Mouse (Mus musculus) cortical plate, adult 2 months (tissue): ENCODE measurements around the gene Rock2. TPM values are rescaled to one million over a fixed set of nuclear protein-coding genes. Genes with fewer than 3 reads are reported as not detected.

ENCODE experiments used
- H3K27ac ChIP-seq: fragments of 200-500 bp; 2 replicates; pipeline ENCODE4 v1.5.1; 2012; ENCODE audit warnings: low read length, control low read depth, inconsistent platforms; ENCODE audit not compliant: insufficient read depth
- H3K4me1 ChIP-seq: fragments of 200-500 bp; 2 replicates; pipeline ENCODE4 v1.6.1; 2011; ENCODE audit warnings: low read length; ENCODE audit not compliant: control insufficient read depth, insufficient read depth
- H3K4me3 ChIP-seq: fragments of 200-500 bp; 2 replicates; pipeline ENCODE4 v1.5.1; 2011; ENCODE audit warnings: mild to moderate bottlenecking, low read length, control low read depth; ENCODE audit not compliant: insufficient read depth
- CTCF ChIP-seq: fragments of 200-500 bp; IDR thresholded peaks from 2 replicates; pipeline ENCODE4 v1.5.1; 2011; ENCODE audit warnings: mild to moderate bottlenecking, control low read depth, low read length; ENCODE audit not compliant: insufficient read depth; ENCODE audit errors: extremely low read depth
- POLR2A ChIP-seq: fragments of 200-500 bp; IDR thresholded peaks from 2 replicates; pipeline ENCODE4 v1.6.1; 2011; ENCODE audit warnings: mild to moderate bottlenecking, low read length, control low read depth; ENCODE audit not compliant: insufficient read depth; ENCODE audit errors: extremely low read depth
- polyA plus RNA-seq: library from polyadenylated mRNA; depleted of rRNA; stranded (reverse); fragments of >200 nt; gene quantifications from 2 replicates; pipeline ENCODE4 v1.2.3, GENCODE M21; 2012

Rock2 gene
- polyA plus RNA-seq, 1 experiment: 48.3 TPM

DNA sequence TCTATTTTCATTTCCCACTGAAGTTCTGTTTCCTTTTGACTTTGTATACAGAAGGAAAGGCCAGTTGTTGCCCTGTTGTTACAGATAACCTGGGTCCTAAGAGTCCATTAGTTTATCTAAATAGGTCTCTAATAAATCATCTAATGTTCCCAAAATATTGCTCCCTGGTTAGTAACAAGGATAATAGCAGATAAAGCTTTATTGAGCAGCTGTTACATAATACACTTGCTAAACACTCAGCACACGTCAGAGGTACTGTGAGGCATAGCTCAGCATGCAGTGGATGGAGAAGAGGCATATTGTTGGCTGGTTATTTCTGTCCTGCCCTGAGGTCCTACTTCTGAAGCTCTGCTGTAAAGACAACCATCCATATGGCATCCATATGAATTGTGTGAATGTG lies 17.0 kb upstream of the Rock2 start:
- Histone ChIP-seq H3K27ac (peak overlapping the region; percentile 39), H3K4me1 (peaks cover 11% of the 10 kb centered on the region), H3K4me3 (no peak overlapping the region)
- no peak for TF ChIP-seq POLR2A

DNA sequence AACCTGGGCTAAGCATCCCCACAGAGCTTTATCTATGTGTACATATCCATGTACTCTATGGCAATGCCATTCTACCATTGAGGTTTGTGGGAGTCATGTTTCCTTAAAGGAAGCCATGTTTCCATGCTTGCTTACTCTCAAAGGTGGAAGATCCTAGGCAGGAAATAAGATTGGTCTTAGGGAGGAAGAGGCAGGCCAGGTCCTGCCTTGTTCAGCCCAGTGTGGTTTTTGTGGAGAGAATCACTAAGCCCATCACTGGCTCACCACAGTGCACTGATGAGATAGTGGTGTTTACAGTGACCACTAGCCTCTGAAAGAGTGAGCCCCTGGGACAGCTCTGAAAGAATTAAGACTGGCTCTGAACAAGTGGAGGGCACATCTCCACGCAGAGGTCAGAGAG lies 15.3 kb upstream of the Rock2 start:
- no peak overlapping the region for H3K27ac ChIP-seq
- peaks cover 4% of the 10 kb centered on the region for H3K4me1 ChIP-seq
- TF ChIP-seq CTCF (no peak), POLR2A (no peak)
- no peak overlapping the region for H3K4me3 ChIP-seq

DNA sequence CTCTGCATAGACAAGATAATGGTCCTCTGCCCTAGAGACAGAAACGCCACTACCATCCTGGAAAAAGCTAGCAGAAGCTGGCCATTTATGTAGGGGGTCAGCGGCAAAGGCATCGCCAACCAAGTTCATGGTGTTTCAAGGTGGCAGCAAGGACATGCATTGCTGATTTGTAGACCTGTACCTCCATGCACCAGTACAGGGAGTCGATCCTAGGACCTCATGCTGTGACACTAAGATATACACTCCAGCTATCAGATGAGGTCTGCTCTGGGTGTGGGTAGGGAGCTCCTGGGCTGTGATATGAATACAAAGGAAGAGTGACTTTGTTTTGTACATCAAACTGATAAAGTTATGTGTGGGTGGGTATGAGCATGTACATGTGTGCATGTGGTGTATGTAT lies 14.6 kb upstream of the Rock2 start:
- Histone ChIP-seq H3K4me1 (peaks cover 2% of the 10 kb centered on the region), H3K4me3 (no peak overlapping the region), H3K27ac (no peak overlapping the region)
- TF ChIP-seq CTCF (no peak), POLR2A (no peak)

DNA sequence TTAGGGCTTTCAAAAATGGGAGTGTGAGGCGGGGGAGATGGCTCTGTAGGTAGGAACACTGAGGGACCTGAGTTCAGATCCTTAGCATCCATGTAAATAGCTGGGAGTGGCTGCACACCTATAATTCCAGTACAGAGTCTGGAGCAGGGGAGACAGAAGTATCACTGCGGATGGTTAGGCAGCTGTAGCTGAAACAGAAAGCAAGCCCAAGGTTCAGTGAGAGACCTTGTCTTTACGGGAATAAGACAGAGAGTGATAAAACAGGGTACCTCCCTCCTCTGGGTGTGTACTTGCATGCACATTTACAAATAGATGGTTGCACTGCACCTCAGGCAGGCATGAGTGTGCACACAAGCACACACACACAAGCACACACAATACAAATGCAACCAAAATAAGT lies 12.3 kb upstream of the Rock2 start:
- Histone ChIP-seq H3K27ac (no peak overlapping the region), H3K4me1 (peaks cover 2% of the 10 kb centered on the region), H3K4me3 (no peak overlapping the region)
- no peak for TF ChIP-seq CTCF

DNA sequence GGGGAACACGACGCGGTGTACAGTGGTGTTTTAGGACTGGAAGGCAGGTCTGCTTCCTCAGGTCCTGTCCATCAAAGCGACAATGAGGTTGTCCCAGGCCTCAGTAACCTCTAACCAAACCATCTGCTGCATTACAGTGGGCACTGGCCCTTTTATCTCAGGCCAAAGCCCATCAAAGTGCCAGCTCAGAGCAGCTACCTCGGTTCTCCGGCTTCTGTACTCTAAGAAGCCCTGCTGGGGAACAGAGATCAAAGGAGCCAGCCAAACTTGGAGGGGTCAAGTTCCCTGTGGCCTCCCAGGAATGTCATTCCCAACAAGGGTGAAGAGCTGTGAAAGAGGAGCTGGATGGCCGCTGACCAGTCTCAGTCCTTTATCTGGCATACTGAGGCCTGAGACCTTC lies 11.6 kb upstream of the Rock2 start:
- no peak for TF ChIP-seq CTCF
- Histone ChIP-seq H3K4me3 (no peak overlapping the region), H3K4me1 (no peaks in the 10 kb centered on the region), H3K27ac (no peak overlapping the region)

DNA sequence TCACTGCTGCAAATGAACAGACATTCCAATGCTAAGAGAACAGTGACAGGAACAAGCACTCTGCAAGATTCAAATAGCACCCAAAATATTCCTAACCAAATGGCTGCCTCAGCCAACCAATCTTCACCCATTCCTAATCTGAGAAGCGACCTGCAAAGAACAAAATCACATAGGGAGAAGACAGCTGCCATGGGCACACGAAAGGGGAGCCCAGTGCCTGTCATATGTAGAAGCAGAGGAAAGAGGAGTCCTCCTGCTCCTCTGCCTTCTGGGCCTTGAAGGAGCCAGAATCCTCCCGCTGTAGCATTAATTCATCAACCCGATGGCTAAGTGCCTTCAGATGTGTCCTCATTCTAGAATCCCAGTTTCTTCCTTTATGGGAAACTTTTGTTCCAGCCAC lies 10.2 kb upstream of the Rock2 start:
- no peak overlapping the region for H3K27ac ChIP-seq
- TF ChIP-seq CTCF (no peak), POLR2A (no peak)
- H3K4me3 ChIP-seq: no peak overlapping the region
- no peaks in the 10 kb centered on the region for H3K4me1 ChIP-seq

DNA sequence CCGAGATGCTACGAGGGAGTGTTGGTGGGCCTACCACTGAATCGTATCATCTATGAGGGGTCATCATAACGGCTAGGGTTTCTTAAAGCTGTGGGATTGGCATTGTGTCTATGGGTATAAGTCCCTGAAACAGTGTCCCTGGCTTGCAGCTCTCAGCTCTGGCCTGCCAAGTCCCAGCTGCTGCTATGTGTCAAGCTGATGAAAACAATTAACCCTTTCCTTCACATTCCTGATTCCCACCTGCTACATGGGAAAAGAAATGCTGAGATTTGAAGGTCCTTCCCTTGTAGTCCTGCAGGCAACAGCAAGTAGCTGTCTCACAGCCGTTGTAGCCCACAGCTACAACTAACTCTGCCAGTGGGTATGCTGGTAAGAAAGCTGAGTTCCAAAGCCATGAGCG lies 8.3 kb upstream of the Rock2 start:
- Histone ChIP-seq H3K27ac (no peak overlapping the region), H3K4me3 (no peak overlapping the region)
- TF ChIP-seq POLR2A: no peak
- no peak for TF ChIP-seq CTCF

DNA sequence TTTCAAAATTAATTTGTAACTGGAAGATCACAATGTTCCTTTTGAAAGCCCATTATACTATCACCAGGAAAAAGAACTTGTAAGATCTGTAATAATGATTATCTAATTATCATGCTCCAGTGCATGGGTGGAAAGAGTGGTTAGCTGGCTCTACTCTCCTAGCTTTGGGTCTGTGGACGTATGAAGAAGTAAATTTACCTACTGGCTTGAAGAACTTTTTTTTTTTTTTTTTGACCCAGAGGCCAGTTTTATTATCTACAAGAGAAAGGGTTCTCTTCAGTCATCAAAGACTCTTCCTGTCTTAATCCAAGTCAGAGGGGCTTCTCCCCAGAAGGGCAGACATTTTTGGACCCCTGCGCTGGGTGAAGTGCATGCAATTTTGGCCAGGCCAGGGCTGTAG lies 1.7 kb upstream of the Rock2 start:
- Histone ChIP-seq H3K27ac (no peak overlapping the region), H3K4me1 (peaks cover 2% of the 10 kb centered on the region; the same call in 1 of the 2 replicates), H3K4me3 (no peak overlapping the region)
- no peak for TF ChIP-seq POLR2A
- TF ChIP-seq CTCF: no peak

More for the DNA sequence above, 8.3 kb upstream of the Rock2 start:
- H3K4me1 ChIP-seq: no peaks in the 10 kb centered on the region

DNA sequence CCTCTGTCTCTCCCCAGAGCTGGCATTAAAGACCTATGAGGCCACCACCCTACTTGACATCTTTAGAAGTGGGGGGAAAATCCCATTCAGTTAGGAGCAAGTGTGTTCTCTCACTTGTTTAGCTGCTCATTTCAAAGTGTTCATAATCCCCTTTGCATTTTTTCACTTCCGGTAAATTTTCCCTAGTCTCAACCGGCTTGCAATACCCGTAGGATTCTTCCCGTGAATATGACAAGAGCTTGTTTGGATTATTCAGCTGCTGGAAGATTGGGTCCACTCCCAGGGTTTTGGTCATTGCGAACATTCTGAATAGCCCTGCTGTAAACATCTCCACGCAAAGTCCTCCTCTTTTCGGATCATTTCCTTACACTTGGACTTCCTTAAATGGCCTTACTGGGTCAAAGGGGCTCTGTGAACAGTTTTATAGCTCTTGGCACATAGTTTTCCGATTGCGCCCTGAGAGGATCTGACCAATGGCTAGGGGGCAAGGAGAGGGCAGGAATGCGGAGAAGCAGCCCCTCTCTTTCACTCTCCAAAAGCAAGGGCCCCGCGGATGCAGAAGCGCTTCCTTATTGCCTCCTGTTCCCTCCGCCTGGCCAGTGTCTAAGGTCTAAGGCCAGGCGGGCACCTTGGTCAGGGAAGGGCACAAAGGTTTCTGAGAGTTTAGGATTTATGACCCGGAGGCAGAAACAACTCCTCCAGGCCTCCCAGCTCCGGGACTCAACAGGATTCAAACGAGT lies 869 bp upstream of the Rock2 start:
- Histone ChIP-seq H3K27ac (peak overlapping the region; percentile 100), H3K4me1 (peaks cover 5% of the 10 kb centered on the region; the same call in 1 of the 2 replicates), H3K4me3 (peak overlapping the region; percentile 72)
- TF ChIP-seq POLR2A (no peak), CTCF (no peak)

DNA sequence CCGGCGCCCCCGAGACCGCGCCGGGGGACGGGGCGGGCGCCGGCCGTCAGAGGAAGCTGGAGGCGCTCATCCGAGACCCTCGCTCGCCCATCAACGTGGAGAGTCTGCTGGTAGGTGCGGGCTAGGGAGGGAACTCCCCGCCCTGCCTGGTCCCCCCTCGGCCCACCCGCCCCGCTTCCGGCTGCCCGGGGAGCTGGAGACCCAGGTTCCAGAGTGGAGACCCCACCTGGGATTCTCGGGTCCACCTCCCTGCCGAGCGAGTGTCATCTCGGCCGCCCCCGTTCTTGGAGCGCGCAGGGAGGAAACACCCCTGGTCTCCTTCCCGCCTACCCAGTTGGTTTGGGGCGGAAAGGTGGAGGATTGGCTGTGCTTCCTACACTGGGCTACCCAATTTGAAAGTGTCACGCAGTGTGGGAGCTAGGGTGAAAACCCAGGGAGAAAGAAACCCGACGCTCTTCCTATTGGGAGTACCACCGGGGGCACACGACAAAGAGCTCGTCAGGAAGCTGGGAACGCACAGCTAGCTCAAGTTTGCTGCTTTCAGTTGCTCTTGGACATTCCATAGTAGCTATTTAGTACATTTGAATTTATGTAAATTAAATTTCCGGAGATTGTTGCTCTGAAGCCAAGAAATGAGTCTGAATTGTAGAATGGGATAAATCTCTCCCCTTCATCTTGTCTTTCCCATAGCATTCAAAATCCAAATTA lies 680 bp downstream of the Rock2 start:
- peak overlapping the region; percentile 72 for H3K4me3 ChIP-seq
- TF ChIP-seq CTCF (no peak), POLR2A (no peak)
- peaks cover 5% of the 10 kb centered on the region; the same call in 1 of the 2 replicates for H3K4me1 ChIP-seq
- peak overlapping the region; percentile 99 for H3K27ac ChIP-seq
